Mouse (Mus musculus): Measurements from ENCODE around the gene Apba2.

DNA sequence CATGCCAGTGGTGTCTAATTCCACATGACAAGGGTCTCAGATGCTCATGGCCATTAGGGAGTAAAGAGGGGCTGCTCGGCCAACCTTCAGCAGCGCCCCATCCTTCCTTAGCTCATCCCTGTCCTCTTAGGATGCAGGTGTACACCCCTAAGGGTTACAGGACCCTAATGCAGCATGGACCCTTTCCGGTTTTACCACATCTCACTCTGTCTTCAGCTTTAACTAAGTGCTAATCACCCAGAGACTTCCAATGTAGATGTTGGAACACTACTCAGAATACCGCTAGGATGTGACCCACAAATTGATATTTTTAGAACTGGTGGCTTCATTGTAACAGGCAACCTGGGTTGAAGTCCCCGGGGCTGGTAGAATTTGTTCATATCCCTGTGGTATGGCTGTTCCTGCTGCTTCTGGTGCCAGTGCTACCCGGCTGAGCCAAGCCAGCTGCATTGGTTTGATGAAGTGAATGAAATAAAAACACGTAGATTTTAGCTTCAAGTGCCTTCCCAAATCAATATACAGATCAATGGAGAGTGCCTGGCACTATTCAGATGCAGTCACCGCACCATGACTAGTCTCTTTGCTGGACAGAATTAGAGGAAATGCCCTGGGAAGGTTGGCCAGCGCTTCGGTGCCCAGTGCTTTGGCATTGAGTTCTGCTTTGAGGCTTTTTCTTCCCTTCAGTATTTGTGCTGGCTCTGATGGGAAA lies 178.4 kb downstream of the Apba2 start:
- TF ChIP-seq MAX (IDR thresholded peaks at IDR 0.05) (no peak), CTCF (IDR thresholded peaks at IDR 0.05; ENCODE audit: control insufficient read depth, insufficient read depth, insufficient read length) (no peak)
